Mouse (Mus musculus) megakaryocyte, adult 5-6 weeks (primary cell): ENCODE measurements around the gene Rgs17. TPM values are rescaled to one million over a fixed set of nuclear protein-coding genes. Genes with fewer than 3 reads are reported as not detected.

Experiments used
- total RNA-seq, 2 experiments: library from RNA; stranded (forward) in 1 of 2; stranded (reverse) in 1 of 2; fragments of 153-499, 151-499 nt in 1 of 2; fragments of 221-1000, 200-1000 nt in 1 of 2; gene quantifications; 2 replicates each; pipeline versions ENCODE4 v1.2.3 to v1.2.4; 2015 to 2017

The Rgs17 gene
- total RNA-seq, 2 experiments from 2014 or later, result not detected

Other genes with a start within 250 kb of the Rgs17 start
- 64.0 and 74.3 TPM in 2 replicates for gene Fbxo5, start 116.8 kb downstream of the Rgs17 start, total RNA-seq (2015)
- 51.9 and 58.9 TPM in 2 replicates for gene Fbxo5, start 116.8 kb downstream of the Rgs17 start, total RNA-seq (2017)
- gene Mtrf1l, start 98.5 kb downstream of the Rgs17 start, total RNA-seq (2015), result 17.5 and 17.7 TPM in 2 replicates
- 25.7 and 38.1 TPM in 2 replicates for gene Mtrf1l, start 98.5 kb downstream of the Rgs17 start, total RNA-seq (2017)